Mouse (Mus musculus) megakaryocyte-erythroid progenitor cell, adult 5-6 weeks (primary cell): Measurements from ENCODE around the gene Nutf2-ps1. TPM values are rescaled to one million over a fixed set of nuclear protein-coding genes. Genes with fewer than 3 reads are reported as not detected.
A peak's percentile ranks its signal among the peaks of the same experiment; 100 is the strongest.

ENCODE experiments used
- ATAC-seq: replicated peaks from 2 replicates; pipeline ENCODE4 v1.8.0; 2016; ENCODE audit warnings: mild to moderate bottlenecking, inconsistent platforms; ENCODE audit not compliant: severe bottlenecking, poor library complexity, low FRiP score, low TSS enrichment
- total RNA-seq, 2 experiments: library from RNA; stranded (forward) in 1 of 2; stranded (reverse) in 1 of 2; fragments of 200-1000, 215-1000 nt in 1 of 2; fragments of >200 nt in 1 of 2; fragmentation: Nextera tagmentation in 1 of 2; gene quantifications; 2 replicates each; pipeline ENCODE4 v1.2.3; 2014 to 2017

Nutf2-ps1 gene
- total RNA-seq, 2 experiments from 2014 or later, result 86.8 to 216 TPM

DNA sequence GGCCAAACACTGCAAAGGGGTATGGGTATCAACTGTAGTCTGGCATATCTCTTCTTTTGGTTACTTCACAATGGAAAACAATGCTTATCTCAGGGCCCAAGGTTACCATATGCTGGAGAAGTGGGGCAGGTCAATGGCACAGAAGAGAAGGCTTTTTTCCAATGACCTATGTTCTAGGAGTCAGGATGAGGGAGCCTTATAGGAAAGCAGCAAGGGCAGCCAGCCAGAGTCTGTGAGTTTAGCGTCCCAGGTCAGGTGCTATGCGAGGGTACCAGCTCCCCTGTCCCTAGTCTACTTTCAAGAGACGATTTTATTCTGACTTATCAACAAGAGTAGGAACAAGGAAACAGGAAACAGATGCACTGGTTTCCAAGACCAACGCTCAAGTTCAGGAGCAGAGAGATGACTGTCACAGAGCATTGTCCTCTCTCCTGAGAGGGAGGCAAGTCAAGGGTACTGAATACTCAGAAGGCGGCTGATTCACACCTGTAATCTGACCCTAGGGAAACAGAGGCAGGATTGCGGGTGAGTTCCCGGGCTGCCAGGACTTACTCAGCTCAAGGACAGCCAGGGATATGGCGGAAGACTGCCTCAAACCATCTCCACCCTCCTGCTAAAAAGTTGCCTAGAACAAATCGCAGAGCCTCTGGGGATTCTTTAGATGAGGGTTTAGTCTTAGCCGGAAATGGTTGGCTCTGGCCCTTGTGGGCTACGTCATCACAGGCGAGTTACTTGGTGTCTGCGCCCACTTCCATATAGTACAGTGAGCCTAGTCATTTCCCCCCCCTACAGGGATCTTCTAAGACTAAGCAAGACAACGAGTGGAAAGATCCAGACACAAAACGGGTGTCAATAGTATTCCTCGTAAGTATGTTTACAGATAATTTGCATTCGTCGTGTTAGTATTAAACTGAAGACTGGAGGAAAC is 17.1 kb downstream of the Nutf2-ps1 start:
- peak; percentile 47 for ATAC-seq

DNA sequence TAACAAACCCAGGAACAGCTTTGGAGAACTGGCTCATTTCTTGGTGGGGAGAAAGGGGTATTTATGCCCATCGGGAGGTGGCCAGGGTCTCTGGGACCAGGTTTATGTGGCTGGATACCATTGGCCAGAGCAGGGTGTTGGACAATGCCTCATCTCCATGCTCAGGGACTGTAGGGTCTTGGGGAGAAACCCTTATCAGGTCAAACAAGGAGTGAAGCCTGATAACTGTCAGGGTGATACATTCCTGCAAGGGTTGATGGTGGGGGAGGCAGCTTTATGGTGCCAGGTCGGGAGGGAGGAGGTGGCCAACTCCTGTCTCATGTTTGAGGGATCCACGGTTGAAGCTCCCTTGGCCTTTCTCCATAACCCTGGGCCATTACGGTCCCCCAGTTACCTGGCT is 17.8 kb downstream of the Nutf2-ps1 start:
- 0 out of 2 replicates have a peak, but pooled peaks have one; percentile 12 for ATAC-seq

DNA sequence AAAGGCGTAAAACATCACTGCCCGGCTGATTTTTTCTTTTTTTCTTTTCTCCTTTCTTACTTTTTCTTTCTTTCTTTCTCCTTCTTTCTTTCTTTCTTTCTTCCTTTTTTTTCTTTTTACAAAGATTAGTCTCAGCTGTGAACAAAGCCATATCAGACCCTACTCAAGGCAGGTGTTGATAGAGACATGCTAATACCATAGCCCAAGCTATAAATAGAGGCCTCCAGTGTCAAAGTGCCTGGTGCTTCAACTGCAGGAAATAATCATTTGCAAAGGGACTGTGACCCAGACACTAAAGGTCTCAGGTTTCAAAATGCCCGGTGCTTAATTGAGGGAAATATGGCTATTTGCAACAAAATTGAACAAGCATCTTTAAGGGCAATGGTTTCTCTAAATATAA is 20.3 kb downstream of the Nutf2-ps1 start:
- no peak for ATAC-seq

DNA sequence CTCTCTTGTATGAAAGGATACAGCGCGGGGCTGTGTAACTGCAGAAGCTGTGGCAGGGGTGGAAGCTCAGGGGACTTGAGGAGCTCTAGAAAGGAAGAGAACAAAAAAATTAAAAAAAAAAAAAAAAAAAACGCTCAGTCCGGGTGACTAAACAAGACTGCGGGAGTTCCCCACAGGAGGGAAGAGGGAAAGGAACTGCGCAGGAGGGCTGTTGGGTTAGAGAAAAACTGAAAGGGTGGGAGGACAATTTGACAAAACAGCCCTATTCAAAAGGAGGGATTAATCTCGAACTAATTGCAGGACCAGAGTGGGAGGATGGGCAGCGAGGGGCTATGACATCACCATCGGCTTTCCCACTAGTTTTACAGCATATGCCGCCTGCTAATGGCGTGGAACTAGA is 21.0 kb downstream of the Nutf2-ps1 start:
- no peak for ATAC-seq

DNA sequence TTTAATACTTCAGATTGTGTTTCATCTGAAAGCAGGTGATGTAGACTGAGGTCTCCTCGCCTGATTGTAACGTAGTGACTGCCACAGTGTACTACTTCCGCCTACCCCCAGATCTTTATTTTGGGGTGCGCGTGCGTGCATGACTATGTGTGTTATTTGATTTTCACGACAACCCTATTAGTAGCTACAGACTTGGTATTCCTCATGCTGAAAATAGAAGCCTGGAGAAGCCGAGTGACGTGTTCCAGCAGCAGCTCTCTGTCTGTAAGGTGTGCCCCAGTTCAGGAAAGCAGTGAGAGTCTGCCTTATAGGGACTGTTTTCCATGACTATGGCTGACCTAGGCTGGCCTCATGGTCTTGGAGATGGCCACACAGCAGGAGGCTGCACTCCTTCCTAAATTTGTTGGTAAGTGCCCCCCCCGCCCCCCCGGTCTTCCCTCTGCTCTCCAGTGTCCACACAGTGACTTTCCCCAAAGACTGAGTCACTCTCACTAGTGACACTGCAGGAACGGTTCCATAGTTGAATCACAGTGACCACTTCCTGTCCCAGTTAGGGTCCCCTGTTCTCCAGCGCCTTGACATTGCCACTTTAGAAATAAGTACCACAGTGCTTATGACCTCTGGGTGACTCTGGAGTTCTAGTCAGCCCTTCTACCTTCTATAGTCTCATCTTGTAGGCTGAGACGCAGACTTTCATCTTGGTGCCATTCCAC is 23.1 kb downstream of the Nutf2-ps1 start:
- no peak for ATAC-seq

DNA sequence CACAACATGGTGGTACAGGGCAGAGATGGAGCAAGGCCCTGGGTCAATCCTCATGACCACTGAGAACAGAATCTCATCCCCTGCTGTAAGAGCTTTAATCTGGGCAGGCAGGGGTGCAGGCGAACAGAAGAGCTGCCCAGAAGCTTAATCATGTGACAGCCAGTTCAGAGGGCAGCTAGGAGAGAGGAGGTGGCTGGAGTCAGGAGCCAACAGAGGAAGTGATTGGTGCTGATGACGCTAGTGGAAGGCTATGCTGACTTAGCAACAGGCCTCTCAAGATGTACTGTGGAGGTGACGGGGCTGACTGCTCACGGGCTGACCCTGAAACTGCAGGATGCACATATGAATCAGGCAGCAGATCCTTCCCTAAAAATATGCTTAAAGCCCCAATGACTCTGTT is 24.7 kb downstream of the Nutf2-ps1 start:
- no peak for ATAC-seq

DNA sequence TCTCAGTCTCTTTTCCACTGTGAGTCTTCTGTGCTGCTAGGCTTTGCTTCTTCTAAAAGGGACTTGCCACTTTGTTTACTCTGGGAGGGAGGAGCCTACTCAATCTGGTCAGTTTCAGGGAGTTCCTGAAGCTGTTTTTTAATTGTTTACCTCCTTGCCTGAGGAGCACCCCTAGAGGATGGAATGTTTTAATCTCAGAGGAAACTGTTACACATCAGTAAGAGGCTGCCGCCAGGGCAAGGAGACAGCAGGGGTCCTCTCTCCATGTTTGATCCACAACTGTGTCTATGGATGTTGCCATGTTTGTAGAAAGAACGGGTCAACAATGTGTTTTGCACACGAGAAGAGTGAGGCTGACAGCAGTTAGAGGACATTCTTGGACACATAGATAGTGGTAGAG is 28.4 kb downstream of the Nutf2-ps1 start:
- ATAC-seq, result no peak

DNA sequence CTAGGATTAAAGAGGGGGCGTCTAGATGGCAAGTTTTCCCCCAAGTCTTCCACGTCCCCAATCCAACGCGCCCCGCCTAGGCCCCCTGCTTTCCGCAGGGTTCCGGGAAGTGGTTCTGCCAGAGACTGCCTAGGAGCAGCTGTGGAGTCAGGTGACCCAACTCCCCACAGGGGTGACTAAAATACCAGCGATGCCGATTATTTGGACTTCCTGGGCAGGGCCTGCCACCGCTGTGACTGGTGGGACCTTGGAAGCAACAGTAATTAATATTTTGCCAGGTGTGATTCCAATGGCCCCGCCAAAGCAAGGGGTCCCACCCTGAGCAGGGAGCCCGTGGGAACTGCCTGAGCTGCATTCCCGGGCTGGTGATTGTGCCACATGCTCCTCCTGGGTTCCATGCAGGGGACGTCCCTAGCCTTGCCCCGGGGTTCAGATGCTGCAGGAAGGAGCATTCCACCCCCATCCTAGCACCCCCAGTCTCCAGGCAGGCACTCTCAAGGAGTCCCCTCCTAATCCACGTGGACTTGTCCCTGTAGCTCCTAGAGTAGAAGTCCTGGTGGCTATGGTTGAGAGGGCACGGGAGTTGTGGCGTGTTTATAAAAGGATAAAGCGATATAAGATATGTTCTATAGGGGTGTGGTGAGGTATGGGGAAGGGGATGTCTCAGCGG is 31.5 kb downstream of the Nutf2-ps1 start:
- ATAC-seq, result no peak

DNA sequence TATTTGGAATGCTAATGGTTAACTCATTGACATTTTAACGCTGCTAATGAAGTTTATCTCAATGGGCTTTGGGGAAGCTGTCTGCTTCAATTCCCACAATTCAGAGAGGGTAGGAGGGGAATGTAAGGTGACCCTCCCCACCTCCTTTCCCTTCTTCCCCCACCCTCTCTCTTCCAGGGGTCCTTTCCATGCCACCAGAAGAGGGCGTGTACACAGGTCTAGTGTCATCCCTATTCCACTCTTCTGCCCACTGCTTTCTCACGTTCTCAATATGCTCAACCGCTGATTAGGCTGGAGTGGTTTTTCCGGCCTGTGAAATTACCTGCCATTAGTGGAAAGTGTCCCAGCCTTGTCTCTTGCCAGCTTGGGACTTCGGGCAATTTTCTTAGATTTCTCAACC is 32.0 kb downstream of the Nutf2-ps1 start:
- no peak for ATAC-seq

DNA sequence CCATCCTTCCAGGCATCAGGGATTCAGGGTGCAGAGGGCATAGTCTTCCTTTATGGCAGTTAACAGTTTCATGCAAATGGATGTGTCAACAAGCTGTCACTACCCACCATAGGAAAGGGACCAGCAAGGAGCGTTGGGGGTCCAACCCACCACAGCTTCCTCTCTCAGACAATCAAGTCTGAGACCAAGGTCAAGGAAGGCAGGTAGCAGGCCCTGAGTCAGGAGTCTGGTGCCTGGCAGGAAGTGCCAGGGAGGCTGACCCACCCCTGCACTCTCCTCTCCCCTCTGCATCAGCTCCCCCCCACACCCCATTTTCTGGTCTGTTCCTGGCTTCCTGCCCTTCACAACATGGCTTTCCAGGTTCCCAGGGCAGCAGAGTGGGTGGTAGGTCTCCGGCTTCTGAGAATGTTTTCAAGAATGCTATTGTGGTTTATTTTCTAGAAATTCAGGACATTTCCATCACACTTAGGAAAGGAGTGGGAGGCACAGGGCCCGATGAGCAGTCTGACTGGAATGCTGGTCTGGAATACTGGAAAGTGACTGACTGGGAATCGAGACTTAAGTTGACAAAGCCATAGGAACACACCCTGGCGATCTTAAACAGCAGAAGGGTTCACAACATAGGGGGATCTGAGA is 33.8 kb downstream of the Nutf2-ps1 start:
- ATAC-seq, result no peak

DNA sequence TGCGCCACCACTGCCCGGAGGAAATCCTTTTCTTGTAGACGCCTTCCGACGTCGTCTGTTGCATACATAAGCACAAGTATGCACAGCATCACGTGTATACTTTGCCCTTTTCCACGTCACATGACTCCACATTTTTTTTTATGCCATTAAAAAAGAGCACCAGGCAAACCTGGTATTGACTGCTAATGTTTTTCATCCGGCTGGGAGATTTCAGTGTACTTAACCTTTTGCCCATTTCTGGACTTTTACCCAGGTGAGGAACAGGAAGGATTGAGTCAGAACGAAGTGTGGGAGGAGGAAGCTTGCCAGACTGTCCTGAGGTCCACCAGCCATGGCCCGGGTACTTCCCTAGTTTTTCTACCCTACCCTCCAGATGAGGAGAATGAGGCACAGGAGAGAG is 34.5 kb downstream of the Nutf2-ps1 start:
- ATAC-seq, result no peak

DNA sequence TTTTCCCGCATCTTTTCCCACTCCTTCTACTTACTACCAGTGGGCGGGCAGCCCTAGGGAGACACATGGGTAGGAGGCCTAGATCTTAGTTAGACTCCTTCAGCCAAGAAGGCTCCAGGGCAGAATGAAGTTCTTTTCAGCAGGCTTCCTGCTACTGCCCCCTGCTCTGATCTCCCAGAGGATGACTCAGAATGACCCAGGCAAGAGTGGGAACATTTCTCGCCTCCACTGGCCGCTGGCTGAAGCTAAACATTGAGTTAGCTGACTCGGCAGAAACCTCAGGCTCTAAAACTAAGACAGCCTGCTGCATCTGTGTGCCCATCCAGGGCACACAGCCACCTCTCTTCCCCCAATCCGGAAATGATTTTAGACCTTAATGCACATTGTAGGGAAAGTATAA is 36.1 kb downstream of the Nutf2-ps1 start:
- ATAC-seq, result no peak

DNA sequence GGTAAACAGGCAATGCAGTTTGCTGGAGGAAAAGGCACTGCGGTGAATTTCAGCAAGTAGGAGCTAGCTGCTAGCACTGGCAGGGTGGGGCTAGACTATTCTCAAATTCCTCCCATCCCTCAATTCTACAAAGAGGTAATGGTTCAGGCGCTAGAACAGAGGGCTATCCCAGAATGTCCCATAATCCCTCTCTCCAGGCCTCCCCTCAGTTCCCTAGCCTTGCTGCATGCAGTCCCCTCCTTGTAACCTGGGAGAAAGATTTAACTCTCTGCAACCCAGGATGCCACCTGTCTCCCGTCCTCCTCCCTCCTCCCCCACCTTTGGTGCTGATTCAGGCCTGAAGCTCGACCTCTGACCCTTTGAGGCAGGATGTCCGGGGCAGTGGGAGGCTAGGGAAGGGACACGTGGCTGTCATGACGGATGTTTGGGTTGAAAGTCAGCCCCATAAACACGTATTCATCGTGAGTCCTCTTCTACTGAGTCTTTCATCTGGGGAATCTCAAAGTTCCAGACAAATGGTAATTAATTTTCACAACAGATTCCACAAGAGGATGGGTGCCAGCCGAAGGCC is 36.6 kb downstream of the Nutf2-ps1 start:
- ATAC-seq, result no peak

DNA sequence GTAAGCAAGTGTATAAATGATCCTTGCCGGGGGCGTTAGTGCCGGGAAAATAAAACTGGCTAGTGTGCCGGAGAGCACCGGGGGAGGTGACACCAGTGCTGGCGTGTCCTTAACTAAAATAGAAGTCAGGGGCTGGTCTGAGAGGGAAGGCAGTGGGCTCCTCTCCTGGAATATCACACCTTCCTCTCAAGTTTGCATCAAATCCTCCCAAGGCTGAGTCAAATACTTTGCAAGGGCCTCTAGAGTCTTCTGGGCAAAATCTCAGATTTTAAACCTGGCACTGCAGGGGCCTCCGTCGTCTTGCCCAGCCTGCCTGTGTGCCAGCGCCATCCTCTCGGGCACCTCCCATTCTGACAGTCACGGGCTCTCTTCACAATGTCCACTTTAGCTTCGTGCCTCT is 37.9 kb downstream of the Nutf2-ps1 start:
- ATAC-seq, result no peak

DNA sequence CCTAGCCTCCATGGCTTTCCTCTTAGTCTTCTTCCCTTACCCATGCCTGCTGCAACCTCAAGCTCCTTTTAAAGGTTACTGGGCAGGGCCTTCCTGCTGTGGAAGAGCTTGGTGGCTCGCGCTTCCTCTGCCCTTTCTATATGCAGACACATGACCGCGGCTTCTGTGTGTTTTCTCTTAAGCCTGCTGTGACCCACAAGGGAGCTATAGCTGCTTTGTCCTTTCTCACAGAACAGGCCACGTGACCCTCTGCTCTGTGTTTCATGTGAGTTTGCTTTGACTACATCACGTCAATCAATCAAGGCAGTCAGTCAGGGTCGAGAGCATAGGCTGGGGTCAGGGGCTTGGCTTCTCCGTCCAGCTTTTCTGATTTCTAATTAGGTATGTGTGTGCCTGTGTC is 41.3 kb downstream of the Nutf2-ps1 start:
- no peak for ATAC-seq

DNA sequence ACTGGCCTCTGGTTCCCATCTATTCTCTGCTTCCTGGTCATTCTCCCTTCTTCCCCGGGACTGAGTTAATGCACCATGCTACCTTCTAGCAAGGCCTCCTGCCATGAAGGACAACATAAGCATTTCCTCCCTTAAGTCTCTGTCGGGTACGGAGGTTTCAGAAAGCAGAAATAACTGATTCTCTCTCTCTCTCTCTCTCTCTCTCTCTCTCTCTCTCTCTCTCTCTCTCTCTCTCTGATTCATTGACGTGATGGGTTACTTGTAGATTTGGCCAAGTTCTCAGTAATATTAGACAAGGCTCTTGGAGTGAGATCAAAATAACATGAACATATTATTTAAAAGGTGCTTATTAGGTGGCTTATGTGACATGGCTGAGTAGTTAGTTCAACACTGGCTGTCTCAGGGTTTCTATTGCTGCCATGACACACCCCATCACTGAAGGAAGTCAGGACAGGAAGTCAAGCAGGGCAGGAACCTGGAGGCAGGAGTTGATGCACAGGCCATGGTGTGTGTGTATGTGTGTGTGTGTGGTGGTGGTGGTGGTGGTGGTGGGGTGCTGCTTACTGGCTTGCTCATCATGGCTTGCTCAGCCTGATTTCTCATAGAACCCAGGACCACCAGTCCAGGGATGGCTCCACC is 43.8 kb downstream of the Nutf2-ps1 start:
- no peak for ATAC-seq

DNA sequence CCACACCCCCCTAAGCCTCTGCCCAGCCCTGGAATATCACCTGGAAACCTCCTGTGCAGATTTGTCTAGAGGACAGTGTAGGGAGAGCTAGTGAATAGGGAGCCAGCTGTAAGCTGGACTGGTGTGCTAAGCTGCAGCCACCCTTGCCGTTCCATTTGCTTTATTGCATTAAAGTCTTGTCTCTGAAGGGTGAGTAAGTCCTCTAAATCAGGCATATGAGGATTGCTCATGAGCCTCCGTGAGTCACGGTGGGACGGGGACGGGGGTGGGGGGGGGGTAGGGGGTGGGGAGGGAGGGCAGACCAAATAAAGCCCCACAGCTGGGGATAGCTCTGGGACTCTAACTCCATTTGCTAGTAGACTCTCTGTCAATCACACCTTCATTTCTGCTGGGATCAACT is 45.3 kb downstream of the Nutf2-ps1 start:
- no peak for ATAC-seq

DNA sequence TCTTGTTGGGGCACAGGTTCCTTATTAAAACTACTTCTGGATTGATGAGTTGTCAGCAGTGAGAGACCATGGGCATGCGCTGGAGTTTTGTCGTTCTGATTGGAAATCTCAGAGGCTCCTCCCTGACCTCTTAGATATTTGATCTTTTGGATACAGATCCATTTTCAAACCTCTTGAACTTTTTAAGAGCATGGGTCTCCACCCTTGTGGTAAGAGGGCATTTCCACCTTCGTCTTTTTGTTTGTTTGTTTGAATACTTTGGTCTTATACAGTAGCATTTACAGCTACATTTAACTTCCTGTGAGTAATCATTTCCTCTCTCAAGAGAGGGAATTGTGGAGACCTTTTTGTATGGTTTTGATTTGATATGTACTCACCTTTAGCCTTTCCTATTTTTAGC is 49.6 kb downstream of the Nutf2-ps1 start:
- ATAC-seq, result no peak

DNA sequence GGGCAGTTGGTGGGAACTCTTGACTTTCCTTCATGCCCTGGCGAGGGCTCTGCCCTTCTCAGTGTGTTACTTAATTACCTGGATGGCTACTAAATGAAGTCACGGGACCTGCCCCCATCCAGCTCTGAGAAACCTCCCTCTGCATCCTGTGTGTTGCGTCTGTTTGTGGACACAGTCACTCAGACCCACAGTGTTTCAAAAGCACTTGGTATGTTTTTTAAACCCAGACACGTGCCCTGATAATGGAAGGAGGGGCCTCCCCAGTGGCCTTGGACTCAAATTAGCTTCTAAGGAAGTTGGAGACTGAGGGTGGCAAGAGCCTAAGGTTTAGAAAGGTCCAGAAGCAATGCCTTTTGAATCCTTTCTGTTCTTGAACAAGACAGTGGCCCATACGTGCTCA is 50.1 kb downstream of the Nutf2-ps1 start:
- no peak for ATAC-seq
